Mouse (Mus musculus): ENCODE measurements at regions not wholly inside any gene's neighbourhood (a gene's known extent, or its start where the extent isn't known, plus 50 kb on each side); places are given as distances from the start of the nearest gene placed in this dataset.

GRCm38 (mm10) chr14:48753517-48754079 lies 80.0 kb upstream of the Otx2 start:
- no peak for DNase-seq (ENCODE audit: low read depth, low spot score)

GRCm38 (mm10) chr14:48753084-48753483 lies 79.5 kb upstream of the Otx2 start:
- no peak for DNase-seq (ENCODE audit: low read depth, low spot score)

DNA sequence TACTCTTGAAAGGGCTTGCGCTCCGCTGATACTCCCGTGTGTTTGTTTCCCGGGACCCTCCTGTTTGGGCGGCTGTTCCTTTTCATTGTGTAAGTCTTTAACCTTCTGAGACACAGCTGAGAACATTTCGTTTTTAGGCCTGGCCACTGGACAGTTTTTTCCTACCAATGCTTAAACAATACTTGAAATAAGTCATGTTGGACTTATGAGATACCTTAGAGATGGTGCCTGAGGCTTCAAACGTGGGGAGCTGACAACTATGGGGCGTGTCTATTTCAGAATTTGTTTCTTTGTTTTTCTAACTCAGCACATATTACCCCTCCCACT lies 78.9 kb upstream of the Otx2 start:
- no peak for DNase-seq (ENCODE audit: low read depth, low spot score)

- DNase-seq (ENCODE audit: low read depth, low spot score), result no peak
These were observed 78.3 kb upstream of the Otx2 start for GRCm38 (mm10) chr14:48751751-48752578.

DNA sequence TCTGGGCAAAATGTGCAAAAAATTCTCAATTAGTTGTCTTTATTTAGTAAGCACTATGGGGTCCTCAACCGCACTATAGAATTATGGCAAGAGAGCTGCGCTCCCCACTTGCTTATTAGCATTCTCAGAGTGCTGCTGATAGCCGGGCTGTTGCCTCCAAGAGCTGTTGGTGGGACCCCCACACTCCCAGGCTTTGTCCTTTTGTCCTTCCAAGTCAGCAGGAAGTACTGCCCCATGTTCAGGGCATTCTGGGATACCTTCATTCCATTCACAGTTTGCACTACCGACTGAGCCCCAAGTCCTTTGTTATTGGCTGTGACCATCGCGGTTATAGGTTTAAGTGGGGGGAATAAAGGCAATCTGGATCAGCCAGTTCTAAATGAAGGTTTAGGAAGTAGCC lies 77.4 kb upstream of the Otx2 start:
- no peak for DNase-seq (ENCODE audit: low read depth, low spot score)

GRCm38 (mm10) chr14:48748976-48749375 lies 75.4 kb upstream of the Otx2 start:
- no peak for DNase-seq (ENCODE audit: low read depth, low spot score)

DNA sequence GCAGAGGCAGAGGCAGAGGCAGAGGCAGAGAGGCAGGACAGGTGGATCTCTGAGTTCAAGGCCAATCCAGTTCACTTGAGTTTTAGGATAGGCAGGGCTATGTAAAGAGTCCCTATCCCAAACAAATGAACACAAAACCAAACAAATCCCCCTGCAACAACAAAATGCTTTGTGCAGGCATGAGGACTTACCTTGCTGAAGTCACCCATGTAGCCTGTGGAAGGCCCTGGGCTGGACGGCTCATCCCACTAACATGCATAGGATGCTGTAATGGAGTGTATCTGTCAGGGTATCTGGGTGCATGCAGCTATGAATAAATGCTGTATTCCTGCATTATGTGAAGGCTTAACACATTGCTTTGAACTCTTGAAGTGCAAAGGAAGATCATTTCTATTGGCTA lies 74.3 kb upstream of the Otx2 start:
- no peak for DNase-seq (ENCODE audit: low read depth, low spot score)

- no peak for DNase-seq (ENCODE audit: low read depth, low spot score)
These were observed 67.5 kb upstream of the Otx2 start for GRCm38 (mm10) chr14:48740942-48741602.

DNA sequence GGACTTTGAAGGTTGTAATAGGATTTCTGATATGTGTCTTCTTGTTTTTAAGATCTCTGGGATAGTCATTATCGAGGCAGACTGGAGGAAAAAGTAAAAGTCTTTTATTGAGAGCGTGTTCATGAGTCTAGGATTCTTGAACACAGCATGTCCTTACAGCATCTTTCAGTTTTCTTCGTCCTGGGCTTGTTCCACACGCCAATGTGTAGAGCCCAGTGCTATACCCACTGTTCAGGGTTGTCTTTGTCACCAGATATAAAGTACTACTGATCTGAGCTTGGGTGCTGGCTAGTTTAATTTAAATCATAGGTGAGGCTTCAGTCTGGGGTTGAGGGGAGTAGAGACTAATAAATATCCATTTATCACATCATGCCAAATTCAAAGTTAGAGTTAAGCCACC lies 65.5 kb upstream of the Otx2 start:
- no peak for DNase-seq (ENCODE audit: low read depth, low spot score)

GRCm38 (mm10) chr14:48738641-48739040 lies 65.0 kb upstream of the Otx2 start:
- no peak for DNase-seq (ENCODE audit: low read depth, low spot score)

DNA sequence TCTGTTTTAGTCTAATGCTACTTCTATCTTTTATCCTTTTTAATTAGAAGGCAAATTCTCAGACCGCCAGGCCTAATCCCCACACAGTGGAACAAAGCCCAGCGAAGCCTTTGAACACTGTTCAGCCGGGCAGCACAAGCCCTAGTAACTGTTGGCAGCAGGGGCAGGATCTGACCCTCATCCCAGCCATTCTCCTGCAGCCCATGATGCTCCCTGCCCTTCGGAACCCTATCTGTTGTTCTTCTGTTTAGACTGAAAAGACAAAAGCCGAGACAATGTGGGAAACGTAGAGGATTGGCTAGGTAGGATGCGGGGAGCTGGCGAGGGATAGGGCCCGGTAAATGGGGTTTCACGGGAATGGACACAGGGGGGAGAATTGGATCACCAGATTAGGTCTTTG lies 64.6 kb upstream of the Otx2 start:
- no peak for DNase-seq (ENCODE audit: low read depth, low spot score)

- no peak for DNase-seq (ENCODE audit: low read depth, low spot score)
These were observed 63.6 kb upstream of the Otx2 start for GRCm38 (mm10) chr14:48736969-48737860.

DNA sequence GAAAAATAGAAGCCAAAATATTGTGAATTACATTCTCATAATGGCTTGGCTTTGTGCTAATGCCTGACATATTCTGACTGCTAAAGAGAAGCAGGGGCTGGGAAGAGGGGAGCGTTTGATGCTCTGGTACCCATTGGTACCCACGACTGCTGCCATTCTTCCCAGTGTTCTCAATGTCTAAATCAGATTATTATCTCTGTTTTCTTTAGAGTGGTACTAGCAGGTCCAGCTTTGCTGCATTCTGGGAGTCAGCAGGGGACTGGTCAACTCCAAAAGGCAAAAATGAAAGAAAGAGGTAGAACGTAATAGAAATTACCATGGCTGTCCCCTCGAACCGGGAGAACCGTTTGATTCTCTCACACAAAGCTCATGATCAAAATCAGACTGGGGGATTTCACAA lies 62.6 kb upstream of the Otx2 start:
- DNase-seq (ENCODE audit: low read depth, low spot score), result no peak

- DNase-seq (ENCODE audit: low read depth, low spot score), result no peak
These were observed 56.4 kb upstream of the Otx2 start for GRCm38 (mm10) chr14:48729996-48730395.

All from 3T3-L1 (cell line).